Mouse (Mus musculus) liver, postnatal 0 days (tissue): Measurements from ENCODE around the gene Tmem259. TPM values are rescaled to one million over a fixed set of nuclear protein-coding genes. Genes with fewer than 3 reads are reported as not detected.

Experiments used
- ATAC-seq: fragments of 200-750 bp; cut with Nextera tagmentation; 2 replicates; pipeline ENCODE4 v1.8.0; 2017; ENCODE audit warnings: mild to moderate bottlenecking, moderate library complexity
- DNase-seq: peaks from one replicate; pipeline ENCODE4 v3.0.0-alpha.2; 2016
- H3K27ac ChIP-seq: fragments of 300-500 bp; sonication (generic); 2 replicates; pipeline ENCODE4 v1.5.1; 2014; ENCODE audit warnings: antibody characterized with exemption, moderate library complexity, mild to moderate bottlenecking, low read depth
- H3K27me3 ChIP-seq: fragments of 300-500 bp; sonication (generic); 2 replicates; pipeline ENCODE4 v1.6.1; 2014; ENCODE audit warnings: low read length, control low read depth, mixed read lengths; ENCODE audit not compliant: insufficient read depth
- H3K36me3 ChIP-seq: fragments of 300-500 bp; sonication (generic); replicated peaks from 2 replicates; pipeline ENCODE4 v1.6.1; 2014; ENCODE audit warnings: mild to moderate bottlenecking, control low read depth, low read length, moderate library complexity, mixed read lengths; ENCODE audit not compliant: insufficient read depth
- H3K4me1 ChIP-seq: fragments of 300-500 bp; sonication (generic); 2 replicates; pipeline ENCODE4 v1.6.1; 2014; ENCODE audit warnings: antibody characterized with exemption, mild to moderate bottlenecking, control low read depth; ENCODE audit not compliant: insufficient read depth
- H3K4me2 ChIP-seq: fragments of 300-500 bp; sonication (generic); 2 replicates; pipeline ENCODE4 v1.6.1; 2014; ENCODE audit warnings: low read depth, mild to moderate bottlenecking, low read length, moderate library complexity, mixed read lengths
- H3K4me3 ChIP-seq: fragments of 300-500 bp; sonication (generic); 2 replicates; pipeline ENCODE4 v1.5.1; 2014; ENCODE audit warnings: low read depth, low read length
- H3K9ac ChIP-seq: fragments of 300-500 bp; sonication (generic); replicated peaks from 2 replicates; pipeline ENCODE4 v1.6.1; 2014; ENCODE audit warnings: mild to moderate bottlenecking, moderate library complexity
- H3K9me3 ChIP-seq: fragments of 300-500 bp; sonication (generic); 2 replicates; pipeline ENCODE4 v1.6.1; 2016; ENCODE audit warnings: mild to moderate bottlenecking, control low read depth, low read length, mixed read lengths
- CTCF ChIP-seq: sonication (generic); IDR thresholded peaks from 2 replicates; pipeline ENCODE4 v1.5.1; 2016; ENCODE audit warnings: antibody characterized with exemption, low read depth
- EP300 ChIP-seq: IDR thresholded peaks from 2 replicates; pipeline ENCODE4 v1.6.1; 2016; ENCODE audit warnings: antibody characterized with exemption, low read depth, mild to moderate bottlenecking
- WGBS: fragments of 180-500 bp; shearing (Covaris S2); extraction: QIAGEN DNeasy Blood & Tissue Kit; methylation state at CpG from one replicate; pipeline ENCODE4 v1.1.7; 2014; ENCODE audit not compliant: insufficient replicate concordance; 5-methylcytosine and 5-hydroxymethylcytosine counted together
- polyA plus RNA-seq: library from polyadenylated mRNA; unstranded; fragments of >200 nt; fragmentation: Nextera tagmentation; extraction: Ambion mirVana; gene quantifications from 2 replicates; pipeline ENCODE4 v1.2.1, GENCODE M21; 2015

The Tmem259 gene
- polyA plus RNA-seq, 1 experiment from 2014 or later, result 13.2 TPM

DNA sequence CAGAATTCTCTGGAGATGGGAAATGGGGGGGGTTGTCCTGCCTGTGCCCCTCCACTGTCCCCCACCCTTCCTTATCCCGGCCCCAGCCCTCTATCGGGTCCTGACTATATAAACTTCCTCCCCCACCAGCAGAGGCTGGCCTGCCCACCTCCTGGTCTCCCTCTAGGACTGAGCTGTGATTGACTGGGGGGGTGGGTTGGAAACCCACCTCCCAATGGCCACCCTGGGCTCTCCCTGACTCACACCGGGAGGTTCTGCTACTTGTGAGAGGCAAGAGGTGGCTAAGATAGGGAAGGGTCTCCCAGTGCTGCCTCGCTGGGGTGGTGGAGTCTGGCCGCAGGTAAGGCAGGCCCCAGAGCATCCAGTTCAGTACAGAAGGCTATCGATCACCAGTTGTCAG is 36.6 kb downstream of the Tmem259 start:
- Histone ChIP-seq H3K27me3 (no peaks in the 10 kb centered on the region), H3K27ac (no peak overlapping the region), H3K9me3 (no peaks in the 10 kb centered on the region), H3K4me3 (no peak overlapping the region), H3K4me1 (peaks cover 38% of the 10 kb centered on the region), H3K9ac (no peak overlapping the region; the same call in 1 of the 2 replicates), H3K36me3 (peaks cover 37% of the 10 kb centered on the region), H3K4me2 (no peak overlapping the region)
- TF ChIP-seq EP300 (no peak), CTCF (no peak)
- no peak for DNase-seq
- ATAC-seq, result no peak
- 71% methylated on average over 6 of the region's 6 CpGs for WGBS

DNA sequence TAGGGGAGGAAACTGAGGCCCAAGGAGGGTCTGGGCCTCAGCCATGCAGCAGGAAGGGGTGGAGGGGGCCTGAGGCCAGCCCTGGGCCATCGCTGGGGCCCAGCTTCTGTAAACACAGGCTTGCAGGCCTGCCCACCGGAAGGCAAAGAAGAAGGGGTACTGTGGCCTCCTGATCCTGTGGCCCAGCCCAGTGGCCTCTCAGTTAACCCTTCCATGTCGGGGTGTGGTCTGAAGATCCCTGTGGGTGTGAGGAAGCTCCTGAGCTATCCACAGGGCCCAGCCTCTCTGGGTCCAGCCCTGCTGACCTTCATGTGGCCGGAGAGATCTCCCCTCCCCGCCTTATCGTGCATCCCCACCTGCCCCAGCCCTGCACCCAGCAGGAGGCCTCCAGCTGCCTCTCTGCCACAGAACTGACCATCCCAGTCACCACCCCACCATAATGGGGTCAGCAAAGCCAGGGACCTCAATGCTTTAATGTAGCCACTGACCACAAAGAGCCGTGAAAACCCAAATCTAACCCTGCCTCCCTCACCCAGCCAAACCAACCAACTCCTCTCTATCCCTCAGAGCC is 37.3 kb downstream of the Tmem259 start:
- 21% methylated on average over 6 of the region's 7 CpGs for WGBS
- Histone ChIP-seq H3K36me3 (peaks cover 36% of the 10 kb centered on the region), H3K9ac (peak overlapping the region; percentile 48), H3K4me2 (peak overlapping the region; percentile 57), H3K27me3 (no peaks in the 10 kb centered on the region), H3K27ac (peak overlapping the region; percentile 70), H3K9me3 (no peaks in the 10 kb centered on the region), H3K4me1 (peaks cover 41% of the 10 kb centered on the region), H3K4me3 (peak overlapping the region; percentile 1; the same call in 1 of the 2 replicates)
- TF ChIP-seq CTCF (no peak), EP300 (no peak)
- peak; percentile 51 for DNase-seq
- peak; percentile 42; the same call in 1 of the 2 replicates for ATAC-seq

DNA sequence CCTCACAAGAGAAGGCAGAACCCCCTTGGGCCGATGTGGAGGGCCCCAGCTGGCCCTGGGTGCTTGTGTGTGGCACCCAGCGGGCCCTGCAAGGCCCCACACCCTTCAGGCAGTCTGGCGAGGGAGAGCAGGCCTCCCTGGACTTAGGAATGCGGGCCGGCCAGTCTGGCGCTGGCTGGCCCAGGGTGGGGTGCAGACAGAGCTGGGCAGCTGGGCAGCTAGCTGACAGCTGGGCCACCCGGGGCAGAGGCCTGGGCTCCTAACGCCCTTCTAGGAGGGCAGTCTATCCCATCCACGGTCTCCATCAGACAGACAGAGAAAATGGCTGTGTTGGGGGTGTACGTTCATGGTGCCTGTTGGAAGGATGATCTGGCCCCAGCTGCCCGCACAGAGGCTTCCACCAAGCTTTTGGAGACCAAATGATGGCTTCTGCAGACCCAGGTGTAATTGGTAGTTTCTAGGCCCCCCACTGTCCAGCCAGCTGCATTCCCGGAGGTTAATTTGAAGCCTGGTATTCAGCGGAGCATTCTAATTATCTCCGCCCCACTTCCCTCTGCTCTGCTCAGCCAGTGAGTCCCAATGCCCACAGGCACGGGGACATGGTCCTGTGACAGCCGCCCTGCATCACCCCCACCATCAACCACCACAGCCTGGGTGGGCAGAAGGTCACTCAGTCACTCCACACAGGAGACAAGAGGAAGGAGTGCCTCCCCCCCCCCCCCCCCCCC is 38.5 kb downstream of the Tmem259 start:
- no peak for TF ChIP-seq CTCF
- no peak for TF ChIP-seq EP300
- H3K9me3 ChIP-seq, result no peaks in the 10 kb centered on the region
- WGBS, result 53% methylated on average over 16 of the region's 16 CpGs
- peak overlapping the region; percentile 57 for H3K4me2 ChIP-seq
- H3K4me1 ChIP-seq, result peaks cover 50% of the 10 kb centered on the region
- peaks cover 31% of the 10 kb centered on the region for H3K36me3 ChIP-seq
- H3K27me3 ChIP-seq, result no peaks in the 10 kb centered on the region
- ATAC-seq (no peak; the same call in 1 of the 2 replicates), DNase-seq (no peak)
- peak overlapping the region; percentile 1; the same call in 1 of the 2 replicates for H3K4me3 ChIP-seq
- no peak overlapping the region; the same call in 1 of the 2 replicates for H3K9ac ChIP-seq
- H3K27ac ChIP-seq, result peak overlapping the region; percentile 70

DNA sequence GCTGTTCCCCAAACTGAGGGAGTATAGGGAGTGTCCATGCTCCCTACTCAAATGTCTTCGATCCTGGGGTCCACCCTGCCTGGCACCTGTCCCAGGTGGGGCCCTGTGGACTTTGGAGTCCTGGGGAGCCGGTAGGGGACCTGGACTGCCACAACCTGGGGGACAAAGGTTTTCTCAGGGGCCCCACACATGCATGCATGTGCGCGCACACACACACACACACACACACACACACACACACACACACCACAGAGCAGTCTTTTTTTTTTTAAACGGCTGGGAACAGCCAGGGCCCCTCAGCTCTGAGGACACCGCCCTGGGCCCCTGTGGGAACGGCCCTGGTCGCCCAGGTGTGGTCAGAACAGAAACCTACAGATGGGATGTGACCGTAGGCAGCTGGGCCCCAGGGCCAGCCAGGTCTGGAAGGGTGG is 40.6 kb downstream of the Tmem259 start:
- no peak overlapping the region for H3K4me3 ChIP-seq
- H3K27me3 ChIP-seq, result no peaks in the 10 kb centered on the region
- DNase-seq, result no peak
- peaks cover 72% of the 10 kb centered on the region for H3K4me1 ChIP-seq
- no peak overlapping the region for H3K4me2 ChIP-seq
- peak; percentile 28; the same call in 1 of the 2 replicates for ATAC-seq
- H3K36me3 ChIP-seq, result peaks cover 14% of the 10 kb centered on the region
- no peak overlapping the region; the same call in 1 of the 2 replicates for H3K9ac ChIP-seq
- no peaks in the 10 kb centered on the region for H3K9me3 ChIP-seq
- 30% methylated on average over 9 of the region's 9 CpGs for WGBS
- TF ChIP-seq CTCF (no peak), EP300 (no peak)
- peak overlapping the region; percentile 66 for H3K27ac ChIP-seq

DNA sequence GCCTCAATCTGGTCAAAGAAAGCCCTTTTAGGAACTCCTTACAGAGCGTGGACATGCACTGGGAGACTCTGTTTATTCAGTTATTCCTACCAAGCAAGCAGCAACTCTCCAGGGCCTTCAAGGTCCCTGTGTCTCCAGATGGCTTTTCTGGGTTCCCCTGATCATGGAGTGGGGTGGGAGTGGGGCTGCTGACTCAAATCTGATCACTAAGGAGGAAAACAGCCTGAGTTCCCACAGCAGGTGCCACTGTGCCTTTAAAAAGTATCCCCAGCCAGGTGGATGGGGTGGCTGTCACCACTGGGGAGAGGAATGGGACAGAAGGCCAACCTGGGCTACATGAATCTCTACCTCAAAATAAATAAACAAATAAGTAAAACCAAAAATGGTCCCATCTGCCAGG is 41.1 kb downstream of the Tmem259 start:
- no peak overlapping the region for H3K4me3 ChIP-seq
- H3K27me3 ChIP-seq, result no peaks in the 10 kb centered on the region
- H3K4me2 ChIP-seq, result no peak overlapping the region
- DNase-seq (no peak), ATAC-seq (no peak)
- H3K4me1 ChIP-seq, result peaks cover 77% of the 10 kb centered on the region
- 72% methylated on average over 1 of the region's 1 CpGs for WGBS
- no peaks in the 10 kb centered on the region for H3K9me3 ChIP-seq
- H3K36me3 ChIP-seq, result peaks cover 18% of the 10 kb centered on the region
- H3K27ac ChIP-seq, result peak overlapping the region; percentile 66
- no peak overlapping the region; the same call in 1 of the 2 replicates for H3K9ac ChIP-seq
- no peak for TF ChIP-seq CTCF
- TF ChIP-seq EP300, result no peak

DNA sequence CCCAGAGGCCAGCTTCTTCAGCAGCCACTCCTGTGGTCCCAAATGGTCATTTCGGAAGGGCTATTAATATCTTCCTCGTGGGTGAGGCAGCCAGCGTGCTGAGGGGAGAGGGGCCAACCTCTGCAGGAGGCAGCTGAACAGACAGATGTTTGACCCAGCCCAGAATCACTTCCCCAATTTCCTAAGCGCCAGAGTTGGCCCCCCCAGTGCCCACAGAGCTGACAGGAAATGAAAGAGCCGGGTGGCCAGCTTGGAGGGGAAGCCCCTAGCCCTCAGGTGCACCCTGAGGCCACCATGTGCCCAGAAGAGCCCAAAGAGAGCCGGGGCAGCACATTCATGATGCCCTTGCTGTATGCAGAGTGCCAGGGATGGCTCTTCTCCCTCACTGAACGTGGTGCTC is 43.4 kb downstream of the Tmem259 start:
- H3K4me1 ChIP-seq, result peaks cover 89% of the 10 kb centered on the region
- 34% methylated on average over 7 of the region's 7 CpGs for WGBS
- TF ChIP-seq CTCF, result no peak
- peak; percentile 44; the same call in 1 of the 2 replicates for TF ChIP-seq EP300
- no peak overlapping the region for H3K4me3 ChIP-seq
- ATAC-seq (no peak), DNase-seq (peak; percentile 69)
- H3K27me3 ChIP-seq, result no peaks in the 10 kb centered on the region
- peak overlapping the region; percentile 47; the same call in 1 of the 2 replicates for H3K4me2 ChIP-seq
- no peaks in the 10 kb centered on the region for H3K9me3 ChIP-seq
- peak overlapping the region; percentile 27; the same call in 1 of the 2 replicates for H3K9ac ChIP-seq
- H3K27ac ChIP-seq, result peak overlapping the region; percentile 44
- H3K36me3 ChIP-seq, result peaks cover 23% of the 10 kb centered on the region
